Mouse (Mus musculus) forebrain, postnatal 0 days (tissue): ENCODE measurements at regions not wholly inside any gene's neighbourhood (a gene's known extent, or its start where the extent isn't known, plus 50 kb on each side); places are given as distances from the start of the nearest gene placed in this dataset.
A peak's percentile ranks its signal among the peaks of the same experiment; 100 is the strongest.

Source experiments
- ATAC-seq: fragments of 200-750 bp; cut with Nextera tagmentation; 2 replicates; pipeline ENCODE4 v1.8.0; 2017; ENCODE audit warnings: mild to moderate bottlenecking, moderate library complexity
- DNase-seq: peaks from one replicate; pipeline ENCODE4 v3.0.0-alpha.2; 2015
- H3K27ac ChIP-seq: fragments of 300-500 bp; sonication (generic); 2 replicates; pipeline ENCODE4 v1.5.1; 2014; ENCODE audit warnings: low read depth, mild to moderate bottlenecking, antibody characterized with exemption, low read length, moderate library complexity, mixed read lengths
- H3K27me3 ChIP-seq: fragments of 300-500 bp; sonication (generic); 2 replicates; pipeline ENCODE4 v1.6.1; 2014; ENCODE audit warnings: mild to moderate bottlenecking, low read length, mixed read lengths; ENCODE audit not compliant: insufficient read depth
- H3K36me3 ChIP-seq: fragments of 300-500 bp; sonication (generic); 2 replicates; pipeline ENCODE4 v1.6.1; 2014; ENCODE audit warnings: mild to moderate bottlenecking, moderate library complexity; ENCODE audit not compliant: insufficient read depth
- H3K4me1 ChIP-seq: fragments of 300-500 bp; sonication (generic); 2 replicates; pipeline ENCODE4 v1.6.1; 2014; ENCODE audit warnings: antibody characterized with exemption; ENCODE audit not compliant: insufficient read depth
- H3K4me2 ChIP-seq: fragments of 300-500 bp; sonication (generic); 2 replicates; pipeline ENCODE4 v1.6.1; 2014; ENCODE audit warnings: low read depth, mild to moderate bottlenecking, moderate library complexity
- H3K4me3 ChIP-seq: fragments of 300-500 bp; sonication (generic); 2 replicates; pipeline ENCODE4 v1.5.1; 2014; ENCODE audit warnings: low read depth, low read length, mixed read lengths
- H3K9ac ChIP-seq: fragments of 300-500 bp; sonication (generic); 2 replicates; pipeline ENCODE4 v1.6.1; 2014; ENCODE audit warnings: mild to moderate bottlenecking
- H3K9me3 ChIP-seq: fragments of 300-500 bp; sonication (generic); 2 replicates; pipeline ENCODE4 v1.6.1; 2016; ENCODE audit warnings: low read length
- CTCF ChIP-seq: sonication (generic); IDR thresholded peaks from 2 replicates; pipeline ENCODE4 v1.5.1; 2016; ENCODE audit warnings: antibody characterized with exemption, control low read depth, low read depth
- WGBS: fragments of 180-500 bp; shearing (Covaris S2); extraction: QIAGEN DNeasy Blood & Tissue Kit; methylation state at CpG from one replicate; pipeline ENCODE4 v1.1.7; 2014; 5-methylcytosine and 5-hydroxymethylcytosine counted together

- no peak for ATAC-seq
- WGBS, result 38% methylated on average over 9 of the region's 9 CpGs
Observed at GRCm38 (mm10) chr4:62823555-62824250, 141.7 kb upstream of the Zfp618 start.

GRCm38 (mm10) chr4:62824581-62824980 is 140.8 kb upstream of the Zfp618 start:
- Histone ChIP-seq H3K27ac (no peak overlapping the region), H3K9ac (no peak overlapping the region), H3K27me3 (no peaks in the 10 kb centered on the region), H3K36me3 (no peaks in the 10 kb centered on the region), H3K4me3 (no peak overlapping the region), H3K4me1 (no peaks in the 10 kb centered on the region), H3K9me3 (no peaks in the 10 kb centered on the region), H3K4me2 (no peak overlapping the region)
- TF ChIP-seq CTCF, result no peak
- 42% methylated on average over 10 of the region's 10 CpGs for WGBS
- DNase-seq (peak; percentile 7), ATAC-seq (no peak)

More at GRCm38 (mm10) chr4:62823555-62824250, 141.7 kb upstream of the Zfp618 start:
- H3K27me3 ChIP-seq, result no peaks in the 10 kb centered on the region
- H3K9ac ChIP-seq, result no peak overlapping the region
- no peak for TF ChIP-seq CTCF
- no peak overlapping the region for H3K27ac ChIP-seq
- peak; percentile 39 for DNase-seq
- no peaks in the 10 kb centered on the region for H3K9me3 ChIP-seq
- no peaks in the 10 kb centered on the region for H3K36me3 ChIP-seq
- H3K4me2 ChIP-seq, result no peak overlapping the region
- H3K4me1 ChIP-seq, result no peaks in the 10 kb centered on the region
- no peak overlapping the region for H3K4me3 ChIP-seq

GRCm38 (mm10) chr4:62825256-62825655 is 140.1 kb upstream of the Zfp618 start:
- DNase-seq (no peak), ATAC-seq (no peak)
- no peak overlapping the region for H3K4me2 ChIP-seq
- H3K4me3 ChIP-seq, result no peak overlapping the region
- H3K27ac ChIP-seq, result no peak overlapping the region
- no peaks in the 10 kb centered on the region for H3K9me3 ChIP-seq
- H3K9ac ChIP-seq, result no peak overlapping the region
- no peaks in the 10 kb centered on the region for H3K36me3 ChIP-seq
- 67% methylated on average over 5 of the region's 5 CpGs for WGBS
- TF ChIP-seq CTCF, result no peak
- H3K4me1 ChIP-seq, result no peaks in the 10 kb centered on the region
- no peaks in the 10 kb centered on the region for H3K27me3 ChIP-seq

GRCm38 (mm10) chr4:62828963-62829362 is 136.4 kb upstream of the Zfp618 start:
- Histone ChIP-seq H3K9me3 (no peaks in the 10 kb centered on the region), H3K27me3 (no peaks in the 10 kb centered on the region), H3K4me2 (no peak overlapping the region), H3K27ac (no peak overlapping the region), H3K4me1 (0 out of 2 replicates have a peak, but pooled peaks cover 2% of the 10 kb centered on the region), H3K4me3 (no peak overlapping the region), H3K36me3 (no peaks in the 10 kb centered on the region), H3K9ac (no peak overlapping the region)
- no peak for TF ChIP-seq CTCF
- no peak for DNase-seq
- ATAC-seq, result no peak
- WGBS, result 46% methylated on average over 7 of the region's 7 CpGs

- ATAC-seq (peak; percentile 48; the same call in 1 of the 2 replicates), DNase-seq (peak; percentile 39)
- TF ChIP-seq CTCF, result no peak
- no peak overlapping the region for H3K4me2 ChIP-seq
- no peaks in the 10 kb centered on the region for H3K36me3 ChIP-seq
- no peaks in the 10 kb centered on the region for H3K27me3 ChIP-seq
- H3K4me1 ChIP-seq, result 0 out of 2 replicates have a peak, but pooled peaks cover 3% of the 10 kb centered on the region
- 5% methylated on average over 7 of the region's 7 CpGs for WGBS
- H3K27ac ChIP-seq, result no peak overlapping the region
- no peak overlapping the region for H3K4me3 ChIP-seq
- H3K9me3 ChIP-seq, result no peaks in the 10 kb centered on the region
- no peak overlapping the region for H3K9ac ChIP-seq
Observed at GRCm38 (mm10) chr4:62833944-62834343, 131.4 kb upstream of the Zfp618 start.

GRCm38 (mm10) chr4:62836875-62837274 is 128.5 kb upstream of the Zfp618 start:
- no peak for ATAC-seq
- H3K36me3 ChIP-seq, result no peaks in the 10 kb centered on the region
- H3K27me3 ChIP-seq, result no peaks in the 10 kb centered on the region
- 71% methylated on average over 6 of the region's 6 CpGs for WGBS
- H3K9me3 ChIP-seq, result no peaks in the 10 kb centered on the region
- DNase-seq, result no peak
- H3K4me1 ChIP-seq, result 0 out of 2 replicates have a peak, but pooled peaks cover 3% of the 10 kb centered on the region
- H3K4me3 ChIP-seq, result no peak overlapping the region
- no peak for TF ChIP-seq CTCF
- no peak overlapping the region for H3K27ac ChIP-seq
- H3K9ac ChIP-seq, result no peak overlapping the region
- no peak overlapping the region for H3K4me2 ChIP-seq

GRCm38 (mm10) chr4:62850526-62850925 is 114.8 kb upstream of the Zfp618 start:
- H3K9ac ChIP-seq, result no peak overlapping the region
- DNase-seq (no peak), ATAC-seq (peak; percentile 20; the same call in 1 of the 2 replicates)
- 77% methylated on average over 5 of the region's 5 CpGs for WGBS
- no peaks in the 10 kb centered on the region for H3K4me1 ChIP-seq
- no peak overlapping the region for H3K4me2 ChIP-seq
- no peak for TF ChIP-seq CTCF
- no peak overlapping the region for H3K4me3 ChIP-seq
- H3K27ac ChIP-seq, result no peak overlapping the region
- H3K27me3 ChIP-seq, result no peaks in the 10 kb centered on the region
- H3K9me3 ChIP-seq, result no peaks in the 10 kb centered on the region
- H3K36me3 ChIP-seq, result no peaks in the 10 kb centered on the region
